Mouse (Mus musculus): Measurements from ENCODE around the gene Rnaset2b.
"Not testable (repeated sequence)": the region's sequence is repeated elsewhere in the genome, so short reads cannot be mapped to it uniquely, and the experiment has no call there.

DNA sequence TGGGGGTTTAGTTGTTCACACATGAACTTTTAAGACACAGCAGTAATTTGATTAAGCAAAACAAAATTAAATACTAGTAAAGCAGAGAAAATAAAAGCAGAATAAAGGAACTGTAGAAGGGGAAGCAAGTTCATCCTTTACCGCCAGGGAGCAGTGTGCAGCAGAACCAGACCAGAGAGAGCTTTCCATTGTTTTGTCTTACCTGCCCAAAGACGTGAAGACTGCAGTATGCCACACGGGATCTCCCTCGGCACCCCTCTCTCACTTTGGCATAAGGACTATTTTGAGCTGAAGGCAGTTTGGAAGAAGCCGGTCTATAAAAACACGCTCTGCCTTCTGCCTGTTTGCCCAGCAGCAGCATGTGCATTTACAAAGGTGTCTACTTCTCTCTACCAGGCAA is 5.1 kb upstream of the Rnaset2b start:
- peak; percentile 18 for TF ChIP-seq CTCF (IDR thresholded peaks at IDR 0.05; ENCODE audit: low read depth, low read length)
- not testable (repeated sequence) for TF ChIP-seq POLR2A (IDR thresholded peaks at IDR 0.05; ENCODE audit: insufficient read depth, low read length)

Data from ES-Bruce4 (cell line).